In genomic region chr12:25356774-25357173, GRCm38 (mm10) we compare ENCODE assay signal across 23 mouse cellular contexts.
A peak's percentile ranks its signal among the peaks of the same experiment; 100 is the strongest.
DNase-seq lines count a peak whose midpoint lies in the region; ATAC-seq lines count a peak whose summit lies in the region.
"Had no signal": no experiment of that assay in that cellular context is flagged by ENCODE, and none has a peak within 500 bp of the region (broad histone marks: within the 10 kb centered on the region; RNA-seq: fewer than 3 reads in every experiment).

No protein-coding gene starts in this region.

- no peak overlapping the region for H3K9ac ChIP-seq in midbrain, embryonic 11.5 days (ENCODE audit: low read length)
- no peak overlapping the region for H3K9ac ChIP-seq in midbrain, embryonic 16.5 days (ENCODE audit: low read depth, low read length)
- H3K9ac ChIP-seq: embryonic facial prominence, embryonic 13.5 days; forebrain, embryonic 12.5 days; forebrain, embryonic 15.5 days; hindbrain, embryonic 12.5 days; hindbrain, embryonic 15.5 days; intestine, embryonic 15.5 days had no signal

- no peaks in the 10 kb centered on the region for H3K27me3 ChIP-seq in midbrain, embryonic 11.5 days (ENCODE audit: control insufficient read depth, insufficient read depth, low read length)
- H3K27me3 ChIP-seq in midbrain, embryonic 16.5 days (ENCODE audit: control insufficient read depth, insufficient read depth, low read depth, low read length): no peaks in the 10 kb centered on the region
- H3K27me3 ChIP-seq: embryonic facial prominence, embryonic 13.5 days; forebrain, embryonic 12.5 days; forebrain, embryonic 15.5 days; hindbrain, embryonic 12.5 days; hindbrain, embryonic 15.5 days; intestine, embryonic 15.5 days had no signal

- DNase-seq in midbrain, embryonic 11.5 days (ENCODE audit: low spot score, missing footprints): peak; percentile 26
- no peak for DNase-seq in spleen, postnatal 4 days (ENCODE audit: low spot score in 2 of 2)
- DNase-seq: adrenal gland, adult 8-10 months; adrenal gland, postnatal 25 days; B cell, adult 2 months; cerebellum, adult 18-20 months; cerebellum, adult 9-10 months; cerebellum, postnatal 25 days; embryo, embryonic 11 days; gastrocnemius, postnatal 25 days had no signal

- H3K36me3 ChIP-seq in midbrain, embryonic 11.5 days (ENCODE audit: control insufficient read depth, insufficient read depth, low read length): no peaks in the 10 kb centered on the region
- no peaks in the 10 kb centered on the region for H3K36me3 ChIP-seq in midbrain, embryonic 16.5 days (ENCODE audit: control insufficient read depth, insufficient read depth, low read length)
- H3K36me3 ChIP-seq: embryonic facial prominence, embryonic 10.5 days; embryonic facial prominence, embryonic 13.5 days; forebrain, embryonic 12.5 days; forebrain, embryonic 15.5 days; hindbrain, embryonic 12.5 days; hindbrain, embryonic 15.5 days; intestine, embryonic 15.5 days had no signal

- ATAC-seq in midbrain, embryonic 11.5 days (ENCODE audit: low FRiP score): no peak
- no peak for ATAC-seq in midbrain, embryonic 16.5 days
- 0 out of 2 replicates have a peak, but pooled peaks have one; percentile 24 for ATAC-seq in common myeloid progenitor, adult 5-6 weeks (replicated peaks; ENCODE audit: low read depth, poor library complexity, severe bottlenecking)
- ATAC-seq in megakaryocyte, adult 5-6 weeks (ENCODE audit: poor library complexity, severe bottlenecking): peak; percentile 44
- no peak for ATAC-seq in megakaryocyte-erythroid progenitor cell, adult 5-6 weeks (replicated peaks; ENCODE audit: low FRiP score, low TSS enrichment, poor library complexity, severe bottlenecking)
- ATAC-seq: forebrain, embryonic 15.5 days; intestine, embryonic 15.5 days had no signal

- no peak overlapping the region for H3K27ac ChIP-seq in midbrain, embryonic 11.5 days (ENCODE audit: low read depth, low read length)
- H3K27ac ChIP-seq in midbrain, embryonic 16.5 days (ENCODE audit: low read length): no peak overlapping the region
- H3K27ac ChIP-seq: embryonic facial prominence, embryonic 10.5 days; embryonic facial prominence, embryonic 13.5 days; forebrain, embryonic 12.5 days; forebrain, embryonic 15.5 days; hindbrain, embryonic 12.5 days; hindbrain, embryonic 15.5 days; intestine, embryonic 15.5 days had no signal

- H3K4me1 ChIP-seq in midbrain, embryonic 11.5 days (ENCODE audit: control insufficient read depth, insufficient read depth, low read length): no peaks in the 10 kb centered on the region
- no peaks in the 10 kb centered on the region for H3K4me1 ChIP-seq in midbrain, embryonic 16.5 days (ENCODE audit: control insufficient read depth, insufficient read depth, low read length)
- H3K4me1 ChIP-seq: embryonic facial prominence, embryonic 10.5 days; embryonic facial prominence, embryonic 13.5 days; forebrain, embryonic 12.5 days; forebrain, embryonic 15.5 days; hindbrain, embryonic 15.5 days; intestine, embryonic 15.5 days had no signal

- no peak overlapping the region for H3K4me3 ChIP-seq in midbrain, embryonic 11.5 days (ENCODE audit: low read depth, low read length)
- no peak overlapping the region for H3K4me3 ChIP-seq in midbrain, embryonic 16.5 days (ENCODE audit: low read depth, low read length)
- H3K4me3 ChIP-seq: embryonic facial prominence, embryonic 10.5 days; embryonic facial prominence, embryonic 13.5 days; erythroblast, embryonic 14.5 days; forebrain, embryonic 12.5 days; forebrain, embryonic 15.5 days; hindbrain, embryonic 12.5 days; hindbrain, embryonic 15.5 days; intestine, embryonic 15.5 days had no signal

- H3K4me2 ChIP-seq in midbrain, embryonic 11.5 days: no peak overlapping the region
- H3K4me2 ChIP-seq in midbrain, embryonic 16.5 days (ENCODE audit: low read length): no peak overlapping the region
- H3K4me2 ChIP-seq: embryonic facial prominence, embryonic 13.5 days; forebrain, embryonic 12.5 days; forebrain, embryonic 15.5 days; heart, embryonic 11.5 days; hindbrain, embryonic 12.5 days; hindbrain, embryonic 15.5 days; intestine, embryonic 15.5 days had no signal

- H3K9me3 ChIP-seq in midbrain, embryonic 11.5 days (ENCODE audit: control insufficient read depth, low read length): no peaks in the 10 kb centered on the region
- no peaks in the 10 kb centered on the region for H3K9me3 ChIP-seq in midbrain, embryonic 16.5 days (replicated peaks; ENCODE audit: control insufficient read depth, low read length, poor library complexity, severe bottlenecking)
- H3K9me3 ChIP-seq: embryonic facial prominence, embryonic 10.5 days; embryonic facial prominence, embryonic 13.5 days; forebrain, embryonic 12.5 days; forebrain, embryonic 15.5 days; hindbrain, embryonic 12.5 days; hindbrain, embryonic 15.5 days; intestine, embryonic 15.5 days had no signal

- 89% methylated on average over 2 of the region's 2 CpGs for WGBS in midbrain, embryonic 11.5 days
- 93% methylated on average over 2 of the region's 2 CpGs for WGBS in midbrain, embryonic 16.5 days

Comparison
In these comparisons a context has a peak if more than half of its experiments do, and no peak if none do; other contexts are left out.
1. ATAC-seq: peak in common myeloid progenitor, adult 5-6 weeks (single experiment) and megakaryocyte, adult 5-6 weeks (single experiment); none in midbrain, embryonic 11.5 days (single experiment), midbrain, embryonic 16.5 days (single experiment) and megakaryocyte-erythroid progenitor cell, adult 5-6 weeks (single experiment).